Mouse (Mus musculus) stomach, embryonic 14.5 days (tissue): ENCODE data around the gene Abhd17a. TPM values are rescaled to one million over a fixed set of nuclear protein-coding genes. Genes with fewer than 3 reads are reported as not detected.
A peak's percentile ranks its signal among the peaks of the same experiment; 100 is the strongest.

Experiments
- ATAC-seq: fragments of 200-750 bp; cut with Nextera tagmentation; 2 replicates; pipeline ENCODE4 v1.8.0; 2017; ENCODE audit warnings: low read depth, moderate TSS enrichment; ENCODE audit not compliant: insufficient number of reproducible peaks, insufficient read depth, low FRiP score
- H3K27ac ChIP-seq: fragments of 300-500 bp; sonication (generic); 2 replicates; pipeline ENCODE4 v1.5.1; 2014; ENCODE audit warnings: mild to moderate bottlenecking, low read length, moderate library complexity, mixed read lengths
- H3K27me3 ChIP-seq: fragments of 300-500 bp; sonication (generic); 2 replicates; pipeline ENCODE4 v1.6.1; 2014; ENCODE audit warnings: low read length, control low read depth, mixed read lengths; ENCODE audit not compliant: control insufficient read depth, insufficient read depth
- H3K36me3 ChIP-seq: fragments of 300-500 bp; sonication (generic); 2 replicates; pipeline ENCODE4 v1.6.1; 2014; ENCODE audit warnings: mild to moderate bottlenecking, control low read depth, low read length, moderate library complexity, mixed read lengths; ENCODE audit not compliant: control insufficient read depth, insufficient read depth
- H3K4me1 ChIP-seq: fragments of 300-500 bp; sonication (generic); 2 replicates; pipeline ENCODE4 v1.6.1; 2014; ENCODE audit warnings: low read length, control low read depth, mixed read lengths; ENCODE audit not compliant: control insufficient read depth, insufficient read depth
- H3K4me2 ChIP-seq: fragments of 300-500 bp; sonication (generic); replicated peaks from 2 replicates; pipeline ENCODE4 v1.6.1; 2014; ENCODE audit warnings: low read depth, low read length, control low read depth
- H3K4me3 ChIP-seq: fragments of 300-500 bp; sonication (generic); 2 replicates; pipeline ENCODE4 v1.5.1; 2014; ENCODE audit warnings: low read depth, low read length, control low read depth
- H3K9ac ChIP-seq: fragments of 300-500 bp; sonication (generic); replicated peaks from 2 replicates; pipeline ENCODE4 v1.6.1; 2014; ENCODE audit warnings: low read depth, mild to moderate bottlenecking, control low read depth, low read length, moderate library complexity, mixed read lengths
- H3K9me3 ChIP-seq: fragments of 300-500 bp; sonication (generic); 2 replicates; pipeline ENCODE4 v1.6.1; 2016; ENCODE audit warnings: low read depth, low read length, control low read depth; ENCODE audit not compliant: control insufficient read depth
- WGBS: fragments of 180-500 bp; shearing (Covaris S2); extraction: QIAGEN DNeasy Blood & Tissue Kit; methylation state at CpG from one replicate; pipeline ENCODE4 v1.1.7; 2014; 5-methylcytosine and 5-hydroxymethylcytosine counted together
- polyA plus RNA-seq: library from polyadenylated mRNA; unstranded; fragments of >200 nt; fragmentation: Nextera tagmentation; extraction: Ambion mirVana; gene quantifications from 2 replicates; pipeline ENCODE4 v1.2.1, GENCODE M21; 2014

Gene Abhd17a
- polyA plus RNA-seq, 1 experiment from 2014 or later: 89.7 TPM

DNA sequence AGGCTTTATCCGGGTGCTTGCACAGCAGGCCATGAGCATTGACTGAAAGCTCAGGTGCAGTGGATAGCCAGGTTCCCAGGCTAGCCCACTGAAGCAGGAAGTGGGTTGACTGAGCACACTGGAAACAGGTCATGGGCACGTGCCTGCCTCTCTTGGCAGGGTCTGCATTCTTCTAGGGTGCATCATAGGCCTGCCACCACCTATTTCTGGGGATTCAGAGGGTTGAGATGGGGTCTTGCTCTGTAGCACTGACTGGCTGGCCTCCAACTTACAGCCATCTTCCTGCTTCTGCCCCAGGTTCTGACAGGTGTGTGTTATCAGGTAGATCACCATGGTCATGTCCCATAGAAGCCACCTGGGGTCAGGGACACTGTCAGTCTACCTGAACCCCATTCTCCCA, 14.8 kb upstream of the Abhd17a start:
- WGBS: 88% methylated on average over 2 of the region's 2 CpGs
- no peak overlapping the region for H3K4me2 ChIP-seq
- H3K9ac ChIP-seq: no peak overlapping the region
- H3K4me1 ChIP-seq: peaks cover 11% of the 10 kb centered on the region
- H3K4me3 ChIP-seq: no peak overlapping the region
- no peak for ATAC-seq
- H3K36me3 ChIP-seq: peaks cover 35% of the 10 kb centered on the region
- H3K9me3 ChIP-seq: no peaks in the 10 kb centered on the region
- H3K27ac ChIP-seq: no peak overlapping the region
- H3K27me3 ChIP-seq: no peaks in the 10 kb centered on the region

DNA sequence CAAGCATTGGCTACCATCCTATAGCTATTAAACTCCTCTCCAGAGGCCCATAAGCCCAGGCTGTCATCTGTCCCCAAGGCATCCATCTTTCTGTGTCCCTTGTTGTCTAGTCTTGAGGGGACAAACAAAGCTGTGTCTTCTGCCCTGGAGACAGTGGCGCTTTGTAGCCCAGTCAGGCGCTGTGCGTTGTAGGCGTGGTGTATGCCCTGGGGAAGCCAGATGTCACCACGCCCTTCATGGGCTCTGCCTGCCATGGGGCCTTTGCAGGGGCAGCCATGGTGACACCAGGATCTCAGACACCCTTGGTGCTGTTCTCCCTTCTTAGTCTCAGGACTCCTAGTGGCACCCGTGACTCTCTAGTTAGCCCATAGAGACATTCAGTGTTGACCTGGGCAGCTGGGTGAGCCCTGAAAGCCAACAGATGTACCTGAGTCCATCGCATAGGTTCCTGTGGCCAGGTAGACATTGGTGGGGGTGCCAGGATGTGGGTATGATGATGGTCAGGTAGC, 13.9 kb upstream of the Abhd17a start:
- Histone ChIP-seq H3K27ac (no peak overlapping the region), H3K36me3 (peaks cover 32% of the 10 kb centered on the region), H3K27me3 (no peaks in the 10 kb centered on the region), H3K9ac (no peak overlapping the region), H3K4me1 (peaks cover 11% of the 10 kb centered on the region), H3K4me2 (peak overlapping the region; percentile 96), H3K9me3 (no peaks in the 10 kb centered on the region), H3K4me3 (peak overlapping the region; percentile 68)
- WGBS: 75% methylated on average over 7 of the region's 7 CpGs
- ATAC-seq: no peak

DNA sequence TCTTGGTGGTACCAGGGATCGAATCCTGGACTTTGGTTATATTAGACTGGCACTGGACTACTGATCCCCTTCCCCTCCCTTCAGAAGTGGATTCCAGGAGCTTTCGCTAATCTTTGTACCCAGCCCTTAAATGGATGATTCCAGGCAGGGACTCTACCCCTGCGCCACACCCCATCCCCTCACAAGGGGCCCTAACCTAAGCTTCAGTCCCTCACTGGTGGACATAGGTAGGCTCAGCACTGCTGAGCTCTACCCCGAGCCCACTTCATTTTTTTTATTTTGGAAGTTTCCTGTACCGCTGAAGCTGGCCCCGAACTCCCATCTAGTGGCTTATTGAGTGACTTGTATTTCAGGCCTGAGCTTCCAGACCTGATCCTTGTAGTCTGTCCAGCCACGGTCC, 13.2 kb upstream of the Abhd17a start:
- Histone ChIP-seq H3K36me3 (peaks cover 25% of the 10 kb centered on the region), H3K9ac (peak overlapping the region; percentile 57), H3K4me1 (peaks cover 11% of the 10 kb centered on the region), H3K9me3 (no peaks in the 10 kb centered on the region), H3K4me3 (peak overlapping the region; percentile 68), H3K27ac (peak overlapping the region; percentile 77), H3K27me3 (no peaks in the 10 kb centered on the region), H3K4me2 (peak overlapping the region; percentile 96)
- ATAC-seq: no peak
- 31% methylated on average over 7 of the region's 7 CpGs for WGBS

DNA sequence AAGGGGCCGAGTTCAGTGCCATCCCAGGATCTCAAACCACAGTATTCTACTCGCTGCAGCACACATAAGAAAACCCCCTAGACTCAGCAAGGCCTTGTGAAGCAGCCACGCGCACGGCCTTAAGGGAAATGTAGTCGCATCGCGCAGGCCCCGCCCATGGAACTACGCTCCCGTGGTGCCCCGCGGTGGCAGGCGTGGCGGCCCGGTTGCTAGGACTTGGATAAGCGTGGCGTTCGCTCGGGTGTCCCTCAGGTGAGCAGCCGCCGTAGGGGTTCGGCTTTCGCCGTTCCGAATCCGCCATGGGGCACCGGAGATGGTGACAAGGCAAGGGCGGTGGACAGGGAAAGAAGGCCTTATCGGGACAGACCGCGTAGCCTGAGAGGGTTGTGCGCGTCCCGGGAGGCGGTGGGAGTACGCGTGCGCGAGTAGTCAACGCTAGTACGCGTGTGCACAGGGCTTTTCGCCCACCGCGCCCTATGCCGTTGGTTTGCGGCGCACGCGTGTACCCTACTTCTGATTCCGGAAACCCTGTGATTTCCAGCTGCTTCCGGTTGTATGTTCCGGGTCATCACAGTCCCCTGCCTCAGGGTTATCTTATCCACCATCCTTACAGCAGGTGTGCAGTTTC, 12.7 kb upstream of the Abhd17a start, which contains the start of the genes Scamp4 and Adat3:
Gene Scamp4, plus strand, starts transcription at position 175 of the 628 bp plus-strand sequence.
Gene Adat3, plus strand, starts transcription at position 183 of the 628 bp plus-strand sequence.
- peaks cover 20% of the 10 kb centered on the region; the same call in 1 of the 2 replicates for H3K36me3 ChIP-seq
- peak within 1 kb of the TSS; percentile 96 for H3K4me2 ChIP-seq
- ATAC-seq: peak; percentile 92
- under 1% methylated on average over 54 of the region's 54 CpGs for WGBS
- H3K27me3 ChIP-seq: no peaks in the 10 kb centered on the region
- H3K9ac ChIP-seq: peak within 1 kb of the TSS; percentile 57
- H3K4me3 ChIP-seq: peak within 1 kb of the TSS; percentile 68
- H3K4me1 ChIP-seq: peaks cover 11% of the 10 kb centered on the region
- no peaks in the 10 kb centered on the region for H3K9me3 ChIP-seq
- peak within 1 kb of the TSS; percentile 77 for H3K27ac ChIP-seq

DNA sequence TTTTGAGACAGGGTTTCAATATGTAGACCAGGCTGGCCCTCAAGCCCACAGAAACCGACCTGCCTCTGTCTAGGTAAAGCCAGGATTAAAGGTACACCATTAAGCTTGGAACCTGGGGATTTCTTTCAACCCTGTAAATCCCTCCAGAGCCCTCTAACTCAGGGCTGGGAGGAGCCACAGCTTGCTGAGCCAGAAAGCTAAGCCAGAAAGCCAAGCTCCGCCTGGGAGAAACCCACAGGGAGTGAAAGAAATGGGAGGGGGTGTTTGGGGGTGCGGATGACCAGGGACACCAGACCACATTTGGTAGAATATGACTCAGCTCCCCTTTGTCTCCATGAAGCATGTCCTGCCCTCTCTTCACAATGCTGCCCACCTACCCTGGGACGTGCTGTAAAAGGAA, 6.2 kb upstream of the Abhd17a start:
- no peak for ATAC-seq
- Histone ChIP-seq H3K9me3 (no peaks in the 10 kb centered on the region), H3K27me3 (no peaks in the 10 kb centered on the region), H3K4me3 (no peak overlapping the region), H3K4me1 (no peaks in the 10 kb centered on the region), H3K4me2 (no peak overlapping the region), H3K27ac (no peak overlapping the region), H3K9ac (no peak overlapping the region), H3K36me3 (no peaks in the 10 kb centered on the region)
- WGBS: 35% methylated on average over 4 of the region's 4 CpGs

DNA sequence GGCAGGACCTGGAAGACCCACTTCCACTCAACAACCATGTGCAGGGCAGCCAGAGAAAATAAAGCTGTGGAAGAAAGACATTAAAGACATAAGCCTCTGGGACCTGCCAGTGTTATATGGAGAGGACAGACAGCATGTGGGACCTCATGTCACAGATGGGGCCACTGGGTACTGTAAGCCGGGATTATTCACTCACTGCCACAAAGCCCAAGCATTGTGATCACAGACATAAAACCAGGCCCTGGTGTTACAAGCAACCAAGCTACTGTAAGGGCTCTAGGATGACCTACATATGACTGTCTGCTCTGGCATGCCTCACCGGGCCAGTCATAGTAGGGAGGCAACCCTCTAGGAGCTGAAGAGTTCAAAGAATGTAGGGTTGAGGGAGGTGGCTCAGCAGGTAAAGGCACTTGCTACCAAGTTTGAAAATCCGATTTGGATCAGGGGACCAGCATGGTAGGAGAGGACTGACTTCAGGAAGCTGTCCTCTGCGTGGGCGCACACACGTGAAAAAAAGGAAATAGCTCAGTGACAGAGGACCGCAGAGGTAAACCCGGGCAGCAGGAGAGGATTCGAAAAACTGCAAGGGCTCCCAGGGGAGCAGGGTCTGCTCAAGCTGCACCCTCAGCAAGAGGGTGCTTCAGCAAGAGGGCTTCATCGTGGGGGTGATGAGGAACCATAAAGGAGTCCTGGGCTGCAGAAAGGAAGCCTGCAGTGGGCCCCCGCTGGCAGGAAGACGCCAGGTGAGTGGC, 838 bp downstream of the Abhd17a start:
- Histone ChIP-seq H3K4me2 (peak overlapping the region; percentile 76), H3K4me1 (peaks cover 10% of the 10 kb centered on the region), H3K27ac (no peak overlapping the region), H3K9me3 (no peaks in the 10 kb centered on the region), H3K36me3 (peaks cover 9% of the 10 kb centered on the region; the same call in 1 of the 2 replicates), H3K9ac (peak overlapping the region; percentile 83), H3K4me3 (peak overlapping the region; percentile 73), H3K27me3 (no peaks in the 10 kb centered on the region)
- 18% methylated on average over 12 of the region's 12 CpGs for WGBS
- ATAC-seq: no peak

DNA sequence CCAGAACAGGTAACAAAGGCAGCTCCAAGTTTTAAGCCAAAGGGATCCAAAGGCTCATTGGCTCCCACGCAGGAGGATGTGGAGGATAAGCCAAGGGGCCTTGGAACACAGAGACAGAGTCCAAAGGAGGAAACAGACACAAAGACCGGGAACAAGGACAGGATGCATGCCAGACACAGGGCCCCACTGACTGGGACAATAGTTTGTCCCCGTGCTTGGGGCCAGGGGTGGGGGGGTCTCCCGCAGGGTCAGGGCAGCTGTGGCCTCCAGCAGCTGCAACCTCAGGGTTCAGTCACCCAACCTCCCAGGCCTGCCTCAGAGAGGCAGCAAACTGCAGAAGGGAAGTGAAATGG, 2.9 kb downstream of the Abhd17a start:
- no peak for ATAC-seq
- Histone ChIP-seq H3K27ac (peak overlapping the region; percentile 67; the same call in 1 of the 2 replicates), H3K36me3 (peaks cover 19% of the 10 kb centered on the region), H3K9ac (no peak overlapping the region), H3K9me3 (no peaks in the 10 kb centered on the region), H3K4me1 (peaks cover 10% of the 10 kb centered on the region), H3K27me3 (no peaks in the 10 kb centered on the region), H3K4me2 (0 out of 2 replicates have a peak overlapping the region, but pooled peaks have one; percentile 10), H3K4me3 (0 out of 2 replicates have a peak overlapping the region, but pooled peaks have one; percentile 5)
- 71% methylated on average over 4 of the region's 4 CpGs for WGBS

DNA sequence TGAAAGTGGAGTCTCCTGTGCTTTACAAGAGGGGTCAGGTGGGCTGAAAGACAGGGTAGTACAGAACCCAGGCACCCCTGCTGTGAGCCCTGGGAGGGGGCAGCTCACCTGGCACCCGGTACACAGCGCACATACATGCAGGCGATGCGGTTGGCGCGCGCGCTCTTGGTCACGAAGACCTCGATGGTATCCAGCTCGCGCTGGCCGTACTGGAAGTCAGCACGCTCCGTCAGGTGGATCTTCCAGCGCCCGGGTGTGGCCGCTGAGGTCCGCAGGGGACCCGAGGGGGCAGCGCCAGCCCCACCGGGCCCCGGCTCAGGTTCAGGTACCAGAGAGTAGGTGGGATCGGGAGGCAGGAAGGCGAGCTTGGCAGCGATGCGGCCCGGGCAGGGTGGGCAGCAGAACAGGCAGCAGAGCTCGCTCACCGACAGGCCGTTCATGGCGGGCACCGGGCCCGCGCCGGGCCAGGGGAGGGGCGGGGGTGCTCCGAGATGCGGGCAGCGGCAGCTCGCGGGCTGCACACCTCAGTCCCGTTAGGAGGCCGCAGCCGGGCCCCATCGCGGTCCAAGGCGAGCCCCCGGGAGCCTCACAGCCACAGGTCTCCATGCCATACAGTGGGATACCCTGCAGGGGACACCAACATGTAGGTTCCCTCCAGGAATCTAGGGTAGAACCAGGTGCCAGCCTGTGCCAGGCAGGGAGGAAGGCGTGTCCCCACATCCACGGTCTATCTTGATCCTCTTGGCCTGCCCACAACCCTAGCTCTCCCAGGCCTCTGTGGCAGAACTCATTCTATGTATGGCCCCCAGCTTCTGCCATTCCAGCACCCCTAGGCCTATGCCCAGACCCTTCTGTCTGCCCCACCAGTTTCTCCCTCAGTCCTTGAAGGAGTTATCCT, 3.5 kb downstream of the Abhd17a start:
- Histone ChIP-seq H3K27me3 (no peaks in the 10 kb centered on the region), H3K4me3 (0 out of 2 replicates have a peak overlapping the region, but pooled peaks have one; percentile 5), H3K9ac (no peak overlapping the region), H3K36me3 (peaks cover 19% of the 10 kb centered on the region), H3K4me2 (peak overlapping the region; percentile 10; the same call in 1 of the 2 replicates), H3K27ac (peak overlapping the region; percentile 67; the same call in 1 of the 2 replicates), H3K9me3 (no peaks in the 10 kb centered on the region), H3K4me1 (peaks cover 10% of the 10 kb centered on the region)
- WGBS: 94% methylated on average over 51 of the region's 51 CpGs
- ATAC-seq: no peak
